Mouse (Mus musculus): ENCODE results near the gene Hsp90ab1. TPM values are rescaled to one million over a fixed set of nuclear protein-coding genes. Genes with fewer than 3 reads are reported as not detected.

The Hsp90ab1 gene
- polyA plus RNA-seq, 1 experiment from 2014 or later, result 750 TPM

DNA sequence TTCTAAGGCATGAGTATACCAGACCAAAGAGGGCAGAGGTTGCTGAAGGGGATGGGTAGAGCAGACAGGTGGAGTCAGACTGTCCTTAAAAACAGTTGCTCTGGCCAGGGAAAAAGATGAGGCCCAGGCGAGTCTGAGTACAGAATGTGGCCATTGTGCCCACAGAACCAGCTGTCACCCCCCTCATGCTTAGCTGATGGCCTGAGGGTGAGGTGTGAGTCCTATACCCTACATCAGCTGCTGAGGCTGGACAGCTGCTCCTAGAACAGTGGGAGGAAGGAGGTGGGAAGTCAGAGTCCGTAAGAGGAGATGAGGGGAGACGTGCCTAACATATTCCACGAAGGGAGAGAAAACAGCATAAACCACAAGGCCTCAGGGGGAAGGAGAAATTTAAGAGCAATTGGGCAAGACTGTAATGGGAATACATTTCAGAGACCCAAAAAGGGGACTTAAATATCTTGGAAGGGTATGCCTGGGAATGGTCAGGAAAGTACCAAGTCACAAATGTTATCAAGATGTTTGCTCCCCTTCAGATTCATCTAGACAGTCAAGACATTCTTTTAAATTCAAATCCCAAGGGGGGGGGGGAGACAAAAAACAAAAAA is 43.1 kb upstream of the Hsp90ab1 start:
- WGBS, result 47% methylated on average over 4 of the region's 4 CpGs
- H3K36me3 ChIP-seq (ENCODE audit: control insufficient read depth, insufficient read depth, low read length), result no peaks in the 10 kb centered on the region
- no peak overlapping the region for H3K4me3 ChIP-seq (ENCODE audit: low read depth, low read length)
- H3K4me2 ChIP-seq (replicated peaks; ENCODE audit: low read depth), result no peak overlapping the region
- no peaks in the 10 kb centered on the region for H3K9me3 ChIP-seq (ENCODE audit: control insufficient read depth, low read length)
- DNase-seq (ENCODE audit: low spot score) (no peak), ATAC-seq (ENCODE audit: low FRiP score, low TSS enrichment) (no peak)
- H3K9ac ChIP-seq (ENCODE audit: low read length), result no peak overlapping the region
- H3K27ac ChIP-seq (replicated peaks), result no peak overlapping the region
- TF ChIP-seq EP300 (optimal IDR thresholded peaks at IDR 0.05), result no peak
- TF ChIP-seq CTCF (IDR thresholded peaks at IDR 0.05; ENCODE audit: low read depth), result no peak
- no peaks in the 10 kb centered on the region for H3K4me1 ChIP-seq (replicated peaks; ENCODE audit: control insufficient read depth, insufficient read depth)
- no peaks in the 10 kb centered on the region for H3K27me3 ChIP-seq (ENCODE audit: control insufficient read depth, insufficient read depth, low read length)

DNA sequence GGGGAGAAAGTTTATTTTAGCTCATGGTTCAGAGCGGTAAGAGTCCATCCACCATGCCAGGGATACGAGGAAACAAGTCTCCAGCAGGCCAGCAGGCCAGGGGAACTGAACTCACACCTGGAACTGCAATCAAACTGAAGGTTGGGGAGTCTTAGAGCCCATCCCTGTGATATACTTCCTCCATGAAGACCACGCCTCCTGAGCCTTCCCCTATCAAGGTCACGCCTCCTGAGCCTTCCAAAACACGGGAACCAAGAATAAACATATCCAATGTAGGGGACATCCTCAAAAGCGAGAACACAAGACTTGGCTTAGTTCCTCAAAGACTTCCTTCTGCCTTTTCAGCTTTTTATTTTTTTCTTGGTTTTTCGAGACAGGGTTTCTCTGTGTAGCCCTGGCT is 39.9 kb upstream of the Hsp90ab1 start:
- Histone ChIP-seq H3K36me3 (ENCODE audit: control insufficient read depth, insufficient read depth, low read length) (no peaks in the 10 kb centered on the region), H3K4me3 (ENCODE audit: low read depth, low read length) (no peak overlapping the region), H3K27me3 (ENCODE audit: control insufficient read depth, insufficient read depth, low read length) (no peaks in the 10 kb centered on the region), H3K9ac (ENCODE audit: low read length) (no peak overlapping the region), H3K4me2 (replicated peaks; ENCODE audit: low read depth) (no peak overlapping the region), H3K9me3 (ENCODE audit: control insufficient read depth, low read length) (no peaks in the 10 kb centered on the region), H3K4me1 (replicated peaks; ENCODE audit: control insufficient read depth, insufficient read depth) (no peaks in the 10 kb centered on the region), H3K27ac (replicated peaks) (no peak overlapping the region)
- DNase-seq (ENCODE audit: low spot score), result no peak
- 83% methylated on average over 7 of the region's 7 CpGs for WGBS
- ATAC-seq (ENCODE audit: low FRiP score, low TSS enrichment), result no peak
- TF ChIP-seq CTCF (IDR thresholded peaks at IDR 0.05; ENCODE audit: low read depth) (no peak), EP300 (optimal IDR thresholded peaks at IDR 0.05) (no peak)

DNA sequence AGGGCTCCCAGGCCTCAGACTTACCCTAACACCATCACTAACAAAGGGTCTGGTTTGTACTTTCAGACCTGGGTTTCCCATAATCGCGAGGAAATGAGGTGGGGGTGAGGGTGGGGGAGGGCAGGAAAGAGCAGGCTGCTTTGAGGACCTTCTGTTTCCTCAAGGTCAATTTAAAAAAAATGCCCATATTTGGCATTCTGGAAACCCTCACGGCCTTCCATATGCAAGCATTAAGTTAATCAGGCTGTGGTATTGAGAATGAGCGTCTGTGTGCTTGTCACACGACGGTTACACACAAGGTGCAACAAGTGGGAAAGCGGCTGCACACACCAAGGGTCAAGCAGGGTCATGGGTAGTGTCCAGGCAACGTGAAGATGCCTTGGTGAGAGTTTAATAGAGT is 38.9 kb upstream of the Hsp90ab1 start:
- Histone ChIP-seq H3K27me3 (ENCODE audit: control insufficient read depth, insufficient read depth, low read length) (no peaks in the 10 kb centered on the region), H3K4me3 (ENCODE audit: low read depth, low read length) (no peak overlapping the region), H3K4me1 (replicated peaks; ENCODE audit: control insufficient read depth, insufficient read depth) (no peaks in the 10 kb centered on the region), H3K9ac (ENCODE audit: low read length) (no peak overlapping the region), H3K9me3 (ENCODE audit: control insufficient read depth, low read length) (no peaks in the 10 kb centered on the region), H3K36me3 (ENCODE audit: control insufficient read depth, insufficient read depth, low read length) (no peaks in the 10 kb centered on the region), H3K4me2 (replicated peaks; ENCODE audit: low read depth) (no peak overlapping the region), H3K27ac (replicated peaks) (no peak overlapping the region)
- TF ChIP-seq CTCF (IDR thresholded peaks at IDR 0.05; ENCODE audit: low read depth), result no peak
- no peak for TF ChIP-seq EP300 (optimal IDR thresholded peaks at IDR 0.05)
- WGBS, result 73% methylated on average over 8 of the region's 8 CpGs
- DNase-seq (ENCODE audit: low spot score) (no peak), ATAC-seq (ENCODE audit: low FRiP score, low TSS enrichment) (no peak)

DNA sequence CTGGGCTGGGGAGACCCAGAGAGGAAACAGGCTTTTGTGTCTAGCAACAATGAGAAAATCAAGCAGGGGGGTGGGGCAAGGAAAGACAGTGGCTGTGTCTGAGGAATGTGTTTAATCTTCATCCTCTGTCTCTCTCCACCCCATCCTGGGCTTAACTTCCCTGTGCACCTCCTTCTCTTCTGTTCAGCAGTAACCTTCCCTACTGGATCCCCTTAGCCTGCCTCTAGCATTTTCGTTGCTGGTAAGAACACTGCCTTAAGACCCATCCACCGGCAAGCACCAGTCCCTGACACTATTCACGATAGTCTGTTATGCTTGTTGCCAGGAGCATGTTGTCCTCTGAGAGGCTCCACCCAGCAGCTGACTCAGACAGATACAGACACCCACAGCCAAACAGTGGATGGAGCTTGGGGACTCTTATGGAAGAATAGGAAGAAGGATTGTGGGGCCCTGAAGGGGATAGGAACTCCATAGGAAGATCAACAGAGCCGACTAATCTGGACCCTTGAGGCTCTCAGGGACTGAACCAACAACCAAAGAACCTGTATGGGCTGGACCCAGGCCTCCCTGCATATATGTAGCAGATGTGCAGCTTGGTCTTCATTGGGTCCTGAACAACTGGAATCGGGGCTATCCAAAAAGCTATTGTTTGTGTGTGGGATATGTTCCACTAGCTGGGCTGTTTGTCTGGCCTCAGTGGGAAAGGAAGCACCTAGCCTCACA is 37.2 kb upstream of the Hsp90ab1 start:
- DNase-seq (ENCODE audit: low spot score) (no peak), ATAC-seq (ENCODE audit: low FRiP score, low TSS enrichment) (peak; percentile 80)
- no peaks in the 10 kb centered on the region for H3K4me1 ChIP-seq (replicated peaks; ENCODE audit: control insufficient read depth, insufficient read depth)
- 25% methylated on average over 5 of the region's 5 CpGs for WGBS
- H3K27me3 ChIP-seq (ENCODE audit: control insufficient read depth, insufficient read depth, low read length), result no peaks in the 10 kb centered on the region
- no peak overlapping the region for H3K9ac ChIP-seq (ENCODE audit: low read length)
- 0 out of 2 replicates have a peak overlapping the region, but pooled peaks have one; percentile 17 for H3K4me2 ChIP-seq (replicated peaks; ENCODE audit: low read depth)
- H3K36me3 ChIP-seq (ENCODE audit: control insufficient read depth, insufficient read depth, low read length), result no peaks in the 10 kb centered on the region
- TF ChIP-seq CTCF (IDR thresholded peaks at IDR 0.05; ENCODE audit: low read depth), result no peak
- no peak for TF ChIP-seq EP300 (optimal IDR thresholded peaks at IDR 0.05)
- H3K9me3 ChIP-seq (ENCODE audit: control insufficient read depth, low read length), result no peaks in the 10 kb centered on the region
- H3K27ac ChIP-seq (replicated peaks), result peak overlapping the region; percentile 79
- H3K4me3 ChIP-seq (ENCODE audit: low read depth, low read length), result no peak overlapping the region

DNA sequence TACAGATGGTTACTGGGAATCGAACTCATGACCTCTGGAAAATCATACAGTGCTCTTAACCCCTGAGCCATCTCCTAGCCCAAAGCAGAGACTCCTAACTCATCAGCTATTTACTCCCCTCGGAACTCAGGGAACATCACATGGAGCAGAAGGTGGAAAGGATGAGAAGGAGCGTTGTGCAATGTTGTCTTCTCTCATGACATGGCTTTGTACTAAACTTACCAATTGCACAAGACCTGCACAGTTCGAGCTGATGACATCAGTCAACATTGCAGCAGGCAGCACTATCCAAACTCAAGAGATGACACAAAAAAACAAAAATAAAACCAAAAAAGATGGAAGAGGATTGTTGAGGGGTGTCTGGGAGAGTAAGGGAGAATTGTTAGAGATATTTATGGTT is 35.3 kb upstream of the Hsp90ab1 start:
- DNase-seq (ENCODE audit: low spot score), result no peak
- no peaks in the 10 kb centered on the region for H3K36me3 ChIP-seq (ENCODE audit: control insufficient read depth, insufficient read depth, low read length)
- ATAC-seq (ENCODE audit: low FRiP score, low TSS enrichment), result no peak
- WGBS, result 86% methylated on average over 4 of the region's 4 CpGs
- H3K4me1 ChIP-seq (replicated peaks; ENCODE audit: control insufficient read depth, insufficient read depth), result no peaks in the 10 kb centered on the region
- no peaks in the 10 kb centered on the region for H3K9me3 ChIP-seq (ENCODE audit: control insufficient read depth, low read length)
- TF ChIP-seq CTCF (IDR thresholded peaks at IDR 0.05; ENCODE audit: low read depth), result no peak
- H3K27ac ChIP-seq (replicated peaks), result no peak overlapping the region
- no peak overlapping the region for H3K4me2 ChIP-seq (replicated peaks; ENCODE audit: low read depth)
- no peaks in the 10 kb centered on the region for H3K27me3 ChIP-seq (ENCODE audit: control insufficient read depth, insufficient read depth, low read length)
- H3K9ac ChIP-seq (ENCODE audit: low read length), result no peak overlapping the region
- H3K4me3 ChIP-seq (ENCODE audit: low read depth, low read length), result no peak overlapping the region
